Mouse (Mus musculus) C2C12 (cell line): ENCODE data around the gene Susd4.

Experiments used
- CEBPB ChIP-seq: IDR thresholded peaks from one replicate; pipeline ENCODE4 v1.6.1; 2011; ENCODE audit warnings: low read depth, mild to moderate bottlenecking, control low read depth, moderate library complexity
- CTCF ChIP-seq: IDR thresholded peaks from one replicate; pipeline ENCODE4 v1.5.1; 2011; ENCODE audit not compliant: control insufficient read depth, insufficient read depth, insufficient read length
- MAX ChIP-seq: IDR thresholded peaks from one replicate; pipeline ENCODE4 v1.6.1; 2011; ENCODE audit warnings: mild to moderate bottlenecking, control low read depth
- MYOD1 ChIP-seq: IDR thresholded peaks from one replicate; pipeline ENCODE4 v1.6.1; 2011; ENCODE audit warnings: low read depth; ENCODE audit not compliant: control insufficient read depth, insufficient read length
- MYOG ChIP-seq: IDR thresholded peaks from one replicate; pipeline ENCODE4 v1.6.1; 2011; ENCODE audit not compliant: control insufficient read depth, insufficient read length; ENCODE audit errors: extremely low read depth
- USF1 ChIP-seq: IDR thresholded peaks from one replicate; pipeline ENCODE4 v1.6.1; 2011; ENCODE audit warnings: low read depth, mild to moderate bottlenecking, control low read depth, moderate library complexity

DNA sequence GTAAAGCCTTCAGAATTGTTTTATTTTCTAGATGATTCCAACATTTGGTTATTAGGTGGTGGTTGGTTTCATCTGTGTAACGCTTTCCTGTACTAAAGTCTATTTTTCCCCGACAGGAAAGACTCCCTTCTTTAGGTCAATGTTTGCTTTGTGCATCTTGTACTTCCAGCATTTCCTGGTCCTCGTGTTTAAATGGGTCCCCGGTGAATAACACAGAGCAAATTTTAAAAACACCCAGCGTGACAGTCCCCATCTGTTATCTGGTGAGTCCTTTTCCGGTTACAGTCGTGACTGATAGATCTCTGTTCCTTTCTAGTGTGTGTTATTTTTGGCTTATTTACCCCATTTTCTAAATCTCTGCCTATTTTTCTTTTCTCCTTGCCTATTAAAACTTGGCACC lies 31.0 kb upstream of the Susd4 start:
- no peak for TF ChIP-seq CTCF
- no peak for TF ChIP-seq USF1
- TF ChIP-seq CEBPB, result no peak
- TF ChIP-seq MYOG, result no peak
- TF ChIP-seq MYOD1, result no peak
- TF ChIP-seq MAX, result no peak
